Mouse (Mus musculus): ENCODE data around the gene Slx4ip.

The Slx4ip gene

DNA sequence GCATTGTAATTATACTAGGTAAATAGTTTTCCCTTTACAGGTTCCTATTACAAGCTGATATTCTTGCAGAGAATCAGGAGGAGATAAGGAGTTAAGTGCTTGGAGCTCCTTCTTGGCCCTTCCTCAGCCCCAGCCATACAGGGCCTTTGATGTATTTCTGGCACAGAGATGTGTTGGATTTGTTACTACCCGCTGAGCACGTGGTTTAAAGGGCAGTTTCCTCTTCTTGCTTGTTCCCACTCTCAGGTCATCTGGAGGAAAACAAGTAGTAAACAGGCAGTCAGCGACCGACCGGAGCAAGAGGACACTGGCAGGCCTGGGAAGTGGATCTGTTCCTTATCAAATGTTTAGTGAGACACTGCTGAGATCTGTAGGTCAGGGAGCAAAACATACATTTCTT, 56.9 kb downstream of the Slx4ip start:
- DNase-seq (ENCODE audit: low read depth) = no peak

- no peak for DNase-seq (ENCODE audit: low read depth)
Observed at GRCm38 (mm10) chr2:136952238-136952637, 61.2 kb downstream of the Slx4ip start.

DNA sequence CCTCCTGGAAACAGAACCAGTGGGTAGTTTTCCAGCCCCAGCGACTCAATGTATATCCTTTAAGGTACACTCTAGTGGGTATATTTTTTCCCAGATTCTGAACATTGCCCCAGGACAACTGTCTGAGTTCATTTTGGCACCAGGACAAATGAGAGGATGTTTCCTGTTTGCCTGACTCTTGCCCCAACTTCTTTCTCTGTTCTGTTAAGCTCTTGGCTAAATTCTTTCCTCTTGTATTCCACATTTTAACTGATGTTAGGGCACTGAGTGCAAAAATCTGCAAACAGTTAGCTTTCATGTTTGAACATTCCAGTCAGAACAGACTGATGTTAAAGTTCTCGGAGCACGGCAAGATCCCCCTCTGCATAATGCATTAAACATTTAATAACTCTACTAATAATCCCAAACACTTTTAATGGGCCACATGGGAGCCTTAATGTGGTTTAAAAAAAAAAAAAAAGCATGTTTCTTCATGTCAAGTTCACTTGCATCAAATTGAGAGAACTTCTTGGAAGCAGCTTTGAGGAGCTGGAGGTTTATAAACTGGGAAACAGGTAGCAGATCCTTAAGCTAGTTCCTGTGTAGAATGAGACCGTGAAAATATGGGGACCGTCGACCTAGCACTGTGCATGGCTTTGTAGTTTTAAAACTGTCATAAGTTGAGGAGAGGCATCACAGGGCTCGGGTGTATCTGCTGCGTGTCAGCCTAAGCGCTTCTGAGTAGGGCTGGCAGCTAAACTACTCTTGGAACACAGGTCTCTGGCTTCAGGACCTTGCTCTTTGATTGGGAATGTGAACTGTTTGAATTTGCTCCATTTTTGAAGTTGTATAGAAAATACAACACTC, 64.9 kb downstream of the Slx4ip start:
- no peak for DNase-seq (ENCODE audit: low read depth)

DNA sequence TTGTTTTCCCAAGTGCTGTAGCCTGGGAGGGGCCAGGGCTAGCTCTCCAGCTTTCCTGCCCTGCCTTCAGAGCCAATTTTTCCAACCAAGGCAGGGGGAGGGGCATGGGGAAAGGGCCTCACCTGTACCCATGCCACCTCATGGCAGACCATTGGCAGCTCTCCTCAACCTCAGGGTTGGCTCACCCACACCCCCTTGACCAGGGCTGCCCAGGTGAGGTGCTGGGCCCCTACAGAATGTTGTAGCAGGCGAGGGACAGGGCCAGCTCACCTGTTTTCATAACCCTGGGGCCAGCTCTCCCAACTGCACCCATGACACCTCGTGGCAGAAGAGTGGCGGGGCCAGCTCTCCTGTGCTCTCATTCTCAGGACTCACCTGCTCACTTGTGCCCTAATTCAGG, 67.7 kb downstream of the Slx4ip start:
- no peak for DNase-seq (ENCODE audit: low read depth)

GRCm38 (mm10) chr2:136975774-136976173, 84.8 kb downstream of the Slx4ip start:
- no peak for DNase-seq (ENCODE audit: low read depth)

DNA sequence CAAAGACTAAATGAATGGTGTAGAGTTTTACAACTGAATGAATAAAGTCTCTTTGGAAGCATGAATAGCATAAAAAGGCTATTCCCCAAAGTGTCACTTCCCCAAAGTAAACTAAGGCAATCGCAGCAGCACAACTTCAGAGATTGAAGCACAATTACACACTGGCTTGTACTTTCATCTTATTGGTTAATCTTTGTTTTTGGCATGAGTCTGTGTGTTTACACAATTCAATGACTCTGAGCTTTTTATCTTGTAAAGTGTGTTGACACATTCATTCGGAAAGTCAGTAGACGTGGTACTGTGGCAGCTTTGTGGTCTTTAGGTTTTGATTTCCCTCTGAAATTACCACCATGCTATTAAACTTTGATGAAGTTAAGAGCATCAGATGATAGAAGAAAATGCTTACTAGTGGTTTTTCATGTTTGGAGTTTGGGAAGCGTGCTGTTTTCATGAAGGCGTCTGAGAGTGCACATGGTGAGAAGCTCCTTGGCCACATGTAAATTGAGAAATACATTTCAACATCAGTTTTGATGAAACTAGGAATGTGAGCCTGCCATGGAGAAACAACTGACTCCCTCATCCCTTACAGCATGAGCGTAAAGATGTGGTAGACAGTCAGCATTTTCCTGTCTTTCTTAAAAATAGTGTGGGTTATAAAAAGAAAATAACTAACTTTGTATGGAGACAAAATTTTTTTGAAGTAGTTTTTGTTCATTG, 88.2 kb downstream of the Slx4ip start:
- no peak for DNase-seq (ENCODE audit: low read depth)

DNA sequence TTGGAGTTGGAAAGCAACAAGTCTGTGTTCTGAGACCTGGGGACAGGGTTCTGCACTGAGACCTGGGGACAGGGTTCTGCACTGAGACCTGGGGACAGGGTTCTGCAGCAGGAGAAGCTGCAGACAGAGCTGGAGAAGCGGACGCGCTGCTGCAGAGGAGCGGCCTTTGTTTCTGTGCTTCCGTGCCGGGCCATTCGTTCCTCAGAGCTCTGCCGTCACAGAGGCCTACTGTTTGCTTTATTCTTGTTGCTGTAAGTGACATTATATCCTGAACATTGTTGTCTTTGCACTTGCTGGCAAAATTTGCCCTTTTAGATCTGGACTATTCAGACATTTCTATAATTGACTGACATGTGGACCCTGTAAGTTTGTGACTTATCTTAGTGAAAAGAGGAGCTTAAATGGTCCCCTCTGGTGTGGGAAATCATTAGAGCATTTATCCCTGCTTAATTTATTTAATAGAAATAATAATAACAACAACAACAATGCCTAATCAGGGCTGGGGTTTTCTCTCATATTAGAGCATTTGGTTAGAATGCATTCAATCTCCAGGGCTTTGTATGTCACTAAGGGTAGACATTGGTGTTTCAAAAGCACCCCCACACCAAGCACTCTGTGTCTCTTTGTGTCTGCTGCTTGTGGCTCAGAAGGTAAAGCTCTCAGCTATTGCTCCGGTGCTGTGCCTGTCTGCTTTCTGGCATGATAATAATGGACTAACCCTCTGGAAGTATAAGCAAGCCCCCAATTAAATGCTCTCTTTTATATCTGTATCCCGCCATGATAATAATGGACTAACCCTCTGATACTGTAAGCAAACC, 90.3 kb downstream of the Slx4ip start:
- no peak for DNase-seq (ENCODE audit: low read depth)

GRCm38 (mm10) chr2:136983959-136984358, 92.9 kb downstream of the Slx4ip start:
- DNase-seq (ENCODE audit: low read depth) = no peak

- no peak for DNase-seq (ENCODE audit: low read depth)
Observed at GRCm38 (mm10) chr2:136985998-136986730, 95.1 kb downstream of the Slx4ip start.

- DNase-seq (ENCODE audit: low read depth) = no peak
Observed at GRCm38 (mm10) chr2:136993116-136993515, 102.1 kb downstream of the Slx4ip start.

DNA sequence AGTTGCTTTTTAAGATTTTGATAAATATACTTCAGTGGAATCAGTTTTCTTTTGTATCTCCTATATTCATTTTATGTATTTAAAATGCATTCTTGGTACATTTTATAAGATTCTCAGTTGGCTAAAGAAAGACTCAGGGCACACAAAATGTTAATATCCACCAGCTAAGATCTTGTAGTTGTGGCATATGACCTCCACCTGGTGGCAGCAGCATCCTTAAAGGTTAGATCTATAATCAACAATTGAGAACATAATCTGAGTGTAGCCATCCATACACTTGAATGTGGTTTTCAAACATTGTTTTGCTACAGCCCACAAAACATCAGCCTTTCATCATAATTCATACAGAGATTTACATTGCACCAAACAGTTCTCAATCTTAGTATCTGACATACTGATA, 106.1 kb downstream of the Slx4ip start:
- DNase-seq (ENCODE audit: low read depth) = peak; percentile 39

DNA sequence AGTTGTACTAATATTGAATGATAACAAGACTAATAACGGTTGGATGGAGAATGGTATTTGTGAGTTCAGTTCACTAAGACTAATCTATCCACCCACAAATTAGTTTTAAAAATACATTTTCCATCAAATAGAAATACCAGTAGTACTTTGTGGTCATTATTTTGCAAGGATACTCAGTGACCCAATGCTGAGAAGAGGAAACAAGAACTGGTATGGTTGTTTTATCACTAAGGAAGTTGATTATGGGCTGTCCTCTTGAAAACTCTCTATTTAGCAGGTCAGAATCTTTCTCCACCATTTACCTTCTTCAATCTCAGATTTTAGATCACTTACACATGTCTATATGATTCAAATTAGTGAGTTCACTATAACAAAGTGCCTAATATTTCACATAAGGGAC, 111.0 kb downstream of the Slx4ip start:
- DNase-seq (ENCODE audit: low read depth) = no peak

DNA sequence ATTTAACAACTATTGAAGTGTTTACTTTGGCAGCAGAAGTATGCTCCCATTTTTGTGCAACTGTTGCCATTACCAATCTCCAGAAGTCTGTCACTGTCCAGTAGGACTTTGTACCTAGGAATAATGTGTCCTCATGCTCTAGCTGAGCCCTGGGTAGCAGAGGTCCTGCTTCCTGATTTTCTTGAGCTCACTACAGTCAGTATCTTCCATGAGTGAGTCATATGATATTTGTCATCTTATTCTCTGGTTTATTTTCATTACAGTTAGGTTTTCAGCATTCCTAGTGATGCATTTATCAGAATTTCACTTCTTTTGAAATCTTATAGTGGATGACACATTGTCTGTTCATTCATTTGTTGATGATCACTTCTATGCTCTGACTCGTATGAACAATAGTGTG, 115.6 kb downstream of the Slx4ip start:
- DNase-seq (ENCODE audit: low read depth) = no peak

- DNase-seq (ENCODE audit: low read depth) = no peak
Observed at GRCm38 (mm10) chr2:137011980-137012379, 121.0 kb downstream of the Slx4ip start.

DNA sequence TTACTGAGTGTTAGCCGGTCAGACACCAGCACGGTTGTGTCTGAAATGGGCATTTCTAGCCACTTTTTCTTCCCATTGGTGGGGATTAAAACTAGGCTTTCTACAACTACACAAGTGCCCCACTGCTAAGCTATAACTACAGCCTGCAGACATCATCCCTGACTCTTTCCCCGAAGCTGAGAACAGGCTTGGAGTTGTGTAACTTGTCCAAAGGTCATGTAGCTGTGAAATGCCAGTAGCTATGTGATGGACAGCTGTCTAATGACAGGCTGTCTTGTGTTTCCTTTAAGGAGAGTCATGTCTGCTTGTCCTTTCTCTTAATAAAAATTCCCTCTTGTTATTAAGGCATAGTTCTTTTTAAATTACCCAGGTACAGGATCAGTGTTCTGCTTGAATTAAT, 122.1 kb downstream of the Slx4ip start:
- no peak for DNase-seq (ENCODE audit: low read depth)

GRCm38 (mm10) chr2:137013811-137014350, 122.9 kb downstream of the Slx4ip start:
- DNase-seq (ENCODE audit: low read depth) = peak; percentile 29

DNA sequence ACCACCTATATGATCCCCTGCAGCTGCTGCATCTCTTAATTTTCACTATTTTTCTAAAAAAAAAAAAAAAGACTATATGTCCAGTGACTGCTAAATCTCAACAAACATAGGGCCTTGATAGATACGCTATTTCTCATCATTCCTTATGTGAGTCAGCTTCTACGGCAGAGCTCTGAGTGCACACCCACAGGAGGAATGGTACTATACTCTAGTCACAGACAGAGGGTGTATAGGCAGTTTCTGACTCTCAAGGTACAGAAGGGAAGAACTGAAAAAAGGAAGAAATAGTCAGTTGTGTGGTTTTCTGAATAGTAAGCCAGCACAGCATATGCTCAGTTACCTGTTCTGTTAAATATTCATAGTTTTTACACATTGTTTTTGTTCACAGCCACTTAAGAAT, 123.4 kb downstream of the Slx4ip start:
- no peak for DNase-seq (ENCODE audit: low read depth)

- no peak for DNase-seq (ENCODE audit: low read depth)
Observed at GRCm38 (mm10) chr2:137044122-137044521, 153.1 kb downstream of the Slx4ip start.

DNA sequence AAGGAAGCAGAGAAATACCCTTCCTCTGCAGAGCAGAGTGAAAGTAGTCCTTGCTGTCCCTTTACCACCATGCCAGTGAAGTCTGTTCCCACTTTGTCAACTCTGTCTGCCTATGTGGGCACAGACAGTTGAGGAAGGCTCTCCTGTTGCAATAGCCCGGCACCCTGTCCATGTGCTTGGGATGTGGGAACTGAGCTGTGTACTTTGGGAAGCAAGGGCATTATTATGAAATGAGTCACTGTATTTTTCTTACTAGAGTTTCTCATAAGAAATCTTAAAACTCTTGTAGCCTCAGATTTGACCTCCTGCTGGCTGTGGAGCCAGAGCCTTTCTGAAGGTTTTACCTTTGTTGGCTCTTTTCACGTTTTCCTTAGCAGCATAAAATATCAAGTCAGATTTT, 158.3 kb downstream of the Slx4ip start:
- DNase-seq (ENCODE audit: low read depth) = peak; percentile 91

GRCm38 (mm10) chr2:137049906-137050305, 158.9 kb downstream of the Slx4ip start:
- no peak for DNase-seq (ENCODE audit: low read depth)

DNA sequence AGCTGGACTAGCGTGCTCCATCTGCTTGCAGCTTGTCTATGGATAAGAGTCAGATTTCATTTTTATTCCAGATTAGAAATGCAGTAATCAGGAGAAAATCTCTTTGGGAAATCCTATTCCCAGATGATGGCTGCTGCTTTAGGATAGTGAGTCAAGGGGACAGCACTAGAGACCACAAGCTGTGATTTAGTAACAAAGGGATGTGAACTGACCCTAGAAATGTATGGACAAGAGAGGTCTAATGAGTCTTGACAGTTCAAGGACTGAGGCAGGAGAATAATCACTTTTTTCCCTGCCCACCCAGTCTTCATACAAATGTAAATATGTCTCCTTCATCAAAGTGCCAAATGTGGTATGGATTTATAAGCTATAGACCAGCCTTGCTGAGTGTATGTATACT, 172.8 kb downstream of the Slx4ip start:
- DNase-seq (ENCODE audit: low read depth) = no peak

DNA sequence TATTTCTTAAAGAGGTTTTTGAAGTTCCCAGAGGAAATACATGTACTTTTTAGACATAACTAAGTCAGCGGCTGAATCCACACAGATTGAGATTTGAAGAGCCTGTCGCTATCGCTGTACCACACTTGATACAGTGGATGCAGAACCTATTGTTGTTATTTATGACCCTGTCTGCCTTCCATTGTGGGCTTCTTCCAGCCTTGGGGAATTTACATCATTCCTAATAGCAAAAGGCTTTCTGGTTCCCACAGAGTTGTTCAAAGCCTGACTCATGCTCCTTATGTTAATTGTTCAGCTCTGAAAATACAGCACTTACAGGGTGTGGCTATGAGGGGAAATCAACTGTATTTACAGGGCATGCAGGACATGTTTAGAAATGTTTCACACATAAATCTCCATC, 173.5 kb downstream of the Slx4ip start:
- no peak for DNase-seq (ENCODE audit: low read depth)

Data from fibroblast of lung, adult 2 months (primary cell).